Mouse (Mus musculus): ENCODE measurements around the gene Naa80. TPM values are rescaled to one million over a fixed set of nuclear protein-coding genes. Genes with fewer than 3 reads are reported as not detected.

The Naa80 gene
- polyA plus RNA-seq, 1 experiment from 2014 or later: 16.7 TPM

- Histone ChIP-seq H3K9me3 (ENCODE audit: control insufficient read depth, low read length) (no peaks in the 10 kb centered on the region), H3K4me2 (ENCODE audit: low read depth, severe bottlenecking) (0 out of 2 replicates have a peak overlapping the region, but pooled peaks have one; percentile 1), H3K9ac (ENCODE audit: low read length) (no peak overlapping the region), H3K27me3 (ENCODE audit: control insufficient read depth, insufficient read depth, low read length) (no peaks in the 10 kb centered on the region), H3K4me3 (ENCODE audit: low read depth, low read length) (no peak overlapping the region), H3K27ac (replicated peaks; ENCODE audit: low read depth, low read length) (0 out of 2 replicates have a peak overlapping the region, but pooled peaks have one; percentile 31), H3K4me1 (ENCODE audit: control insufficient read depth, insufficient read depth, low read length) (peaks cover 74% of the 10 kb centered on the region), H3K36me3 (ENCODE audit: control insufficient read depth, insufficient read depth, low read length) (no peaks in the 10 kb centered on the region)
- no peak for ATAC-seq (ENCODE audit: insufficient number of reproducible peaks, low FRiP score, low TSS enrichment, low read depth)
- 50% methylated on average over 9 of the region's 9 CpGs for WGBS
- no peak for DNase-seq (ENCODE audit: low spot score)
Measured at GRCm38 (mm10) chr9:107607653-107608245, 29.1 kb downstream of the Naa80 start.

- peak within 1 kb of the TSS; percentile 22; the same call in 1 of the 2 replicates for H3K4me2 ChIP-seq (ENCODE audit: low read depth, severe bottlenecking)
- peak; percentile 50 for DNase-seq (ENCODE audit: low spot score)
- H3K36me3 ChIP-seq (ENCODE audit: control insufficient read depth, insufficient read depth, low read length): no peaks in the 10 kb centered on the region
- no peak within 1 kb of the TSS for H3K4me3 ChIP-seq (ENCODE audit: low read depth, low read length)
- ATAC-seq (ENCODE audit: insufficient number of reproducible peaks, low FRiP score, low TSS enrichment, low read depth): no peak
- H3K9me3 ChIP-seq (ENCODE audit: control insufficient read depth, low read length): no peaks in the 10 kb centered on the region
- H3K4me1 ChIP-seq (ENCODE audit: control insufficient read depth, insufficient read depth, low read length): peaks cover 78% of the 10 kb centered on the region
- H3K9ac ChIP-seq (ENCODE audit: low read length): 0 out of 2 replicates have a peak within 1 kb of the TSS, but pooled peaks have one; percentile 22
- WGBS: 34% methylated on average over 12 of the region's 12 CpGs
- H3K27ac ChIP-seq (replicated peaks; ENCODE audit: low read depth, low read length): peak within 1 kb of the TSS; percentile 56; the same call in 1 of the 2 replicates
- no peaks in the 10 kb centered on the region for H3K27me3 ChIP-seq (ENCODE audit: control insufficient read depth, insufficient read depth, low read length)
Measured at GRCm38 (mm10) chr9:107608741-107609432, 30.2 kb downstream of the Naa80 start, which contains the start of gene Sema3b. Sema3b (minus strand) TSS chr9:107609229.

- Histone ChIP-seq H3K4me2 (ENCODE audit: low read depth, severe bottlenecking) (no peak overlapping the region), H3K27ac (replicated peaks; ENCODE audit: low read depth, low read length) (peak overlapping the region; percentile 56; the same call in 1 of the 2 replicates), H3K36me3 (ENCODE audit: control insufficient read depth, insufficient read depth, low read length) (peaks cover 3% of the 10 kb centered on the region), H3K27me3 (ENCODE audit: control insufficient read depth, insufficient read depth, low read length) (no peaks in the 10 kb centered on the region), H3K4me1 (ENCODE audit: control insufficient read depth, insufficient read depth, low read length) (peaks cover 73% of the 10 kb centered on the region), H3K9ac (ENCODE audit: low read length) (no peak overlapping the region), H3K9me3 (ENCODE audit: control insufficient read depth, low read length) (no peaks in the 10 kb centered on the region), H3K4me3 (ENCODE audit: low read depth, low read length) (no peak overlapping the region)
- 67% methylated on average over 4 of the region's 4 CpGs for WGBS
- ATAC-seq (ENCODE audit: insufficient number of reproducible peaks, low FRiP score, low TSS enrichment, low read depth) (no peak), DNase-seq (ENCODE audit: low spot score) (no peak)
Measured at GRCm38 (mm10) chr9:107609433-107609830, 30.7 kb downstream of the Naa80 start.

DNA sequence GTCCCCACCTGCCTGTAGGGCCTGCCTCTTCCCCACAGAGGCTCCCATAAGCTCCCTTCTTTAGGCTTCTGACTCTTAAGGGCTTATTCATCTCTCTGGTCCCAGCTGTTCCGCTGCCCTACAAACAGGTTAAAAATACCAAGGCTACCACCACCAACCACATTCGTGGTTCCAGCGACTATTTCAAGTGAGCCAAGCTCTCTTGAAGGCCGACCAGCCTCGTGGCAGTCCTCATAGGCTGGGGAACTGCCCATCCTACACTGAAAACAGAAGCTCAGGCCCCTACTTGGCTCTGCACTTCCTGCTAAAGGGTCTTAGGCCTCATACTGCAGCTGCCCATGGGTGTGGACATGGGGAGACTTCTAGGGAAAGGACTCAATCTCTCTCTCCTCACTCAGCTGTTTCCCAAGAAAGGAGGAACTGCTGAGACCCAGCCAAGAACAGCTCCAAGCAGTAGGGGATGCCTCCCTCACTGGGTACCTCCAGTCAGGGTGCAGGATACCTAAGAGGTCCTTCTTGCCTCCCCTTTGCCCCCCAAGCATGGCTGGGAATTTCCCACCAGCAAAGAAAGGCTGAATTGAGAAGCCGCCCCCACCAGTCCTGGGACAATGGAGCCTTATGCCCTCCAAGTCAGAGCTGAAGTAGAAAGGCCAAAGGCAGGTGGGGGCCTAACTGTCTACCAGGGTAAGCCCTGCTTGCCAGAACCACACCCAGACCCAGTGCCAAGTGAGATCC, 32.9 kb downstream of the Naa80 start:
- Histone ChIP-seq H3K9ac (ENCODE audit: low read length) (peak overlapping the region; percentile 60), H3K27ac (replicated peaks; ENCODE audit: low read depth, low read length) (peak overlapping the region; percentile 84), H3K27me3 (ENCODE audit: control insufficient read depth, insufficient read depth, low read length) (no peaks in the 10 kb centered on the region), H3K4me2 (ENCODE audit: low read depth, severe bottlenecking) (peak overlapping the region; percentile 67; the same call in 1 of the 2 replicates), H3K4me1 (ENCODE audit: control insufficient read depth, insufficient read depth, low read length) (peaks cover 51% of the 10 kb centered on the region), H3K9me3 (ENCODE audit: control insufficient read depth, low read length) (no peaks in the 10 kb centered on the region), H3K36me3 (ENCODE audit: control insufficient read depth, insufficient read depth, low read length) (peaks cover 17% of the 10 kb centered on the region), H3K4me3 (ENCODE audit: low read depth, low read length) (no peak overlapping the region)
- no peak for DNase-seq (ENCODE audit: low spot score)
- peak; percentile 2; the same call in 1 of the 2 replicates for ATAC-seq (ENCODE audit: insufficient number of reproducible peaks, low FRiP score, low TSS enrichment, low read depth)
- 77% methylated on average over 6 of the region's 6 CpGs for WGBS

DNA sequence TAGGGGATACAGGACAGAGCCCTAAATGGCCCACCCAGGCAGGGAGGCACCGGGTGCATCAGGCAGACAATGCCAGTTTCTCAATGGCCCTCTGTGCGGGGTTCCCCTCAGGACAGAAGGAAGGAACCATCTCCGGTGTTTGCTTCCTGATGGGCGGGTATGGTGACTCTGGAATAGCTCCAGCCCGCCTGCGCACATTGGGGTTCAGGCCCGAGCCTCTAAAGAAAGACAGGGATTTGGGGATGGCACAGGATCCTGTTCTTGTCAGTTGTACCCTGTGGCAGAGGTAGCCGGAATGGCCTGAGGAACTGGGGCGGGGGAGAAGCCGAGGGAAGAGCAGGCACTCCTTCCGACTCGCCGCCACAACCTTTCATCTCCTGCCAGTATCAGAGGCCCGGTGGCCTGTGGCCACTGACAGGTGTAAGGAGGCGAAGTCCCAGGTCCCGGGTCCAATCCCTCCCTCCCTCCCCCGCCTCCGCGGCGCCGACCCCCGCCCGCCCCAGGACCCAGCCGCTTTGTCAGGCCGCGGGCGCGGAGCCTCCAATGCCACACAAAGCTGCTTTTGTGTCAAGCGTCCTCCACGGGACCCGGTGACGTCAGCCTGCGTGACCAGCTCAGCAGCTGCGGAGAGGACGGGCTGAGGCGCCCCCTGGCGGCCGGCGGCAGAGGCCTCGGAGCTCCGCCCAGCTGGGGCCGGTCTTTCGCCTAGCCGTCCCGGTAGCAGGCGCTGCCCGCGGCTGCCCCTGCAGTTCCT, 33.7 kb downstream of the Naa80 start:
- H3K9ac ChIP-seq (ENCODE audit: low read length): peak overlapping the region; percentile 60
- H3K4me1 ChIP-seq (ENCODE audit: control insufficient read depth, insufficient read depth, low read length): peaks cover 44% of the 10 kb centered on the region
- peak overlapping the region; percentile 29 for H3K4me3 ChIP-seq (ENCODE audit: low read depth, low read length)
- peak overlapping the region; percentile 84 for H3K27ac ChIP-seq (replicated peaks; ENCODE audit: low read depth, low read length)
- DNase-seq (ENCODE audit: low spot score) (peak; percentile 99), ATAC-seq (ENCODE audit: insufficient number of reproducible peaks, low FRiP score, low TSS enrichment, low read depth) (peak; percentile 88)
- H3K4me2 ChIP-seq (ENCODE audit: low read depth, severe bottlenecking): peak overlapping the region; percentile 67
- 9% methylated on average over 38 of the region's 48 CpGs for WGBS
- H3K9me3 ChIP-seq (ENCODE audit: control insufficient read depth, low read length): no peaks in the 10 kb centered on the region
- H3K27me3 ChIP-seq (ENCODE audit: control insufficient read depth, insufficient read depth, low read length): no peaks in the 10 kb centered on the region
- peaks cover 19% of the 10 kb centered on the region for H3K36me3 ChIP-seq (ENCODE audit: control insufficient read depth, insufficient read depth, low read length)

DNA sequence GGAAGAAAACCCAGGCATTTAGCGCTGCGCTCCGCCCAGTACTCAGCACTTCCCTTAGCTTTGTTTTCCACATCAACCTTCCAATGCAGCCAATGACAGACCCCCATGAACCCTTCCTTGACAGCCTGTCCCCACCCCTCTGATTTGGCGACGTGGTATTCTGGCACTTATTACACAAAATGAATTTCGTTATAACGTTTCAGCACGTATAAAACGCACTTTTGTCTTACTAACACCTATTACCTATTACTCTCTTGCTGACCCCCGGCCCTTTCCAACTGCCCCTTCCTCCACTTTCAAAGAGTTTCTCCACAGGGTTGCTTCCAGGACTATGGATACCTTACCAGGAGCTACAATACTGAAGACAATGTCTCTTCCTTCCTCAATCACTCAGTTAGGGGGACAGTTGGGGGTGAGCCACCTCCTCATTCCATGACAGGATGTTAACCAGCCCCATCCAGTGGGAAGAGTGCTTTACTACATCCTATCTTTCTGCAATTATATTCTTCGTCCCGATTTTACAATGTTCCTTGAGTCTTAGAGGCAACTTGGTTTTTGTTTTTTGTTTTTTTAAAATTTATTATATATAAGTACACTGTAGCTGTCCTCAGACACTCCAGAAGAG, 34.4 kb downstream of the Naa80 start:
- Histone ChIP-seq H3K27ac (replicated peaks; ENCODE audit: low read depth, low read length) (peak overlapping the region; percentile 73), H3K4me1 (ENCODE audit: control insufficient read depth, insufficient read depth, low read length) (peaks cover 37% of the 10 kb centered on the region), H3K9ac (ENCODE audit: low read length) (peak overlapping the region; percentile 60; the same call in 1 of the 2 replicates), H3K36me3 (ENCODE audit: control insufficient read depth, insufficient read depth, low read length) (peaks cover 23% of the 10 kb centered on the region), H3K9me3 (ENCODE audit: control insufficient read depth, low read length) (no peaks in the 10 kb centered on the region), H3K27me3 (ENCODE audit: control insufficient read depth, insufficient read depth, low read length) (no peaks in the 10 kb centered on the region), H3K4me3 (ENCODE audit: low read depth, low read length) (peak overlapping the region; percentile 29; the same call in 1 of the 2 replicates), H3K4me2 (ENCODE audit: low read depth, severe bottlenecking) (peak overlapping the region; percentile 67)
- 14% methylated on average over 12 of the region's 12 CpGs for WGBS
- no peak for DNase-seq (ENCODE audit: low spot score)
- ATAC-seq (ENCODE audit: insufficient number of reproducible peaks, low FRiP score, low TSS enrichment, low read depth): 0 out of 2 replicates have a peak, but pooled peaks have one; percentile 2

- no peak overlapping the region for H3K4me3 ChIP-seq (ENCODE audit: low read depth, low read length)
- DNase-seq (ENCODE audit: low spot score) (no peak), ATAC-seq (ENCODE audit: insufficient number of reproducible peaks, low FRiP score, low TSS enrichment, low read depth) (no peak)
- 88% methylated on average over 4 of the region's 4 CpGs for WGBS
- no peak overlapping the region for H3K9ac ChIP-seq (ENCODE audit: low read length)
- H3K36me3 ChIP-seq (ENCODE audit: control insufficient read depth, insufficient read depth, low read length): peaks cover 32% of the 10 kb centered on the region
- no peaks in the 10 kb centered on the region for H3K9me3 ChIP-seq (ENCODE audit: control insufficient read depth, low read length)
- H3K4me1 ChIP-seq (ENCODE audit: control insufficient read depth, insufficient read depth, low read length): peaks cover 18% of the 10 kb centered on the region
- H3K4me2 ChIP-seq (ENCODE audit: low read depth, severe bottlenecking): no peak overlapping the region
- no peaks in the 10 kb centered on the region for H3K27me3 ChIP-seq (ENCODE audit: control insufficient read depth, insufficient read depth, low read length)
- no peak overlapping the region for H3K27ac ChIP-seq (replicated peaks; ENCODE audit: low read depth, low read length)
Measured at GRCm38 (mm10) chr9:107615035-107615434, 36.3 kb downstream of the Naa80 start.

All from limb, embryonic 11.5 days (tissue).